Mouse (Mus musculus) spleen, adult 12 weeks (tissue): ENCODE data around the gene Atxn2.
"Not testable (repeated sequence)": the region's sequence is repeated elsewhere in the genome, so short reads cannot be mapped to it uniquely, and the experiment has no call there.

Experiments used
- DNase-seq: peaks from one replicate; pipeline ENCODE4 v3.0.0; 2022; ENCODE audit warnings: low spot score

The Atxn2 gene

GRCm38 (mm10) chr5:121835949-121836691 is 125.0 kb downstream of the Atxn2 start:
- no peak for DNase-seq

GRCm38 (mm10) chr5:121836692-121837415 is 125.7 kb downstream of the Atxn2 start:
- DNase-seq, result peak; percentile 89

- no peak for DNase-seq
Measured at GRCm38 (mm10) chr5:121837441-121838340, 126.6 kb downstream of the Atxn2 start, which contains the start of gene Sh2b3. Gene Sh2b3, minus strand, starts transcription at chr5:121837646.

GRCm38 (mm10) chr5:121838341-121839127 is 127.4 kb downstream of the Atxn2 start:
- peak; percentile 50 for DNase-seq

- no peak for DNase-seq
Measured at GRCm38 (mm10) chr5:121839128-121839473, 128.0 kb downstream of the Atxn2 start.

GRCm38 (mm10) chr5:121841516-121841915 is 130.4 kb downstream of the Atxn2 start:
- no peak for DNase-seq

- no peak for DNase-seq
Measured at GRCm38 (mm10) chr5:121841973-121842372, 130.8 kb downstream of the Atxn2 start.

GRCm38 (mm10) chr5:121842665-121843118 is 131.6 kb downstream of the Atxn2 start:
- peak; percentile 72 for DNase-seq

- DNase-seq, result no peak
Measured at GRCm38 (mm10) chr5:121843138-121843905, 132.2 kb downstream of the Atxn2 start.

- DNase-seq, result no peak
Measured at GRCm38 (mm10) chr5:121845361-121845760, 134.2 kb downstream of the Atxn2 start.

GRCm38 (mm10) chr5:121846322-121846721 is 135.2 kb downstream of the Atxn2 start:
- DNase-seq, result no peak

GRCm38 (mm10) chr5:121847269-121847668 is 136.1 kb downstream of the Atxn2 start:
- not testable (repeated sequence) for DNase-seq

GRCm38 (mm10) chr5:121848035-121848519 is 136.9 kb downstream of the Atxn2 start:
- no peak for DNase-seq

GRCm38 (mm10) chr5:121848743-121849142 is 137.6 kb downstream of the Atxn2 start, which contains the start of gene Pheta1:
Gene Pheta1, plus strand, starts transcription at chr5:121848984.
- peak; percentile 81 for DNase-seq

GRCm38 (mm10) chr5:121849478-121850349 is 138.6 kb downstream of the Atxn2 start:
- DNase-seq, result no peak

- no peak for DNase-seq
Measured at GRCm38 (mm10) chr5:121853368-121854051, 142.4 kb downstream of the Atxn2 start.

- DNase-seq, result no peak
Measured at GRCm38 (mm10) chr5:121854768-121855167, 143.6 kb downstream of the Atxn2 start.

- no peak for DNase-seq
Measured at GRCm38 (mm10) chr5:121856740-121857139, 145.6 kb downstream of the Atxn2 start.

- no peak for DNase-seq
Measured at GRCm38 (mm10) chr5:121858427-121858826, 147.3 kb downstream of the Atxn2 start.
